Mouse (Mus musculus) liver, embryonic 14 days (tissue): ENCODE measurements around the gene Kin. TPM values are rescaled to one million over a fixed set of nuclear protein-coding genes. Genes with fewer than 3 reads are reported as not detected.

Experiments used
- polyA plus RNA-seq: library from polyadenylated mRNA; depleted of rRNA; stranded (reverse); fragments of >200 nt; gene quantifications from 2 replicates; pipeline ENCODE4 v1.2.3, GENCODE M21; 2012; rRNA removed

Kin gene
- 10.1 and 11.1 TPM in 2 replicates for polyA plus RNA-seq

DNA sequence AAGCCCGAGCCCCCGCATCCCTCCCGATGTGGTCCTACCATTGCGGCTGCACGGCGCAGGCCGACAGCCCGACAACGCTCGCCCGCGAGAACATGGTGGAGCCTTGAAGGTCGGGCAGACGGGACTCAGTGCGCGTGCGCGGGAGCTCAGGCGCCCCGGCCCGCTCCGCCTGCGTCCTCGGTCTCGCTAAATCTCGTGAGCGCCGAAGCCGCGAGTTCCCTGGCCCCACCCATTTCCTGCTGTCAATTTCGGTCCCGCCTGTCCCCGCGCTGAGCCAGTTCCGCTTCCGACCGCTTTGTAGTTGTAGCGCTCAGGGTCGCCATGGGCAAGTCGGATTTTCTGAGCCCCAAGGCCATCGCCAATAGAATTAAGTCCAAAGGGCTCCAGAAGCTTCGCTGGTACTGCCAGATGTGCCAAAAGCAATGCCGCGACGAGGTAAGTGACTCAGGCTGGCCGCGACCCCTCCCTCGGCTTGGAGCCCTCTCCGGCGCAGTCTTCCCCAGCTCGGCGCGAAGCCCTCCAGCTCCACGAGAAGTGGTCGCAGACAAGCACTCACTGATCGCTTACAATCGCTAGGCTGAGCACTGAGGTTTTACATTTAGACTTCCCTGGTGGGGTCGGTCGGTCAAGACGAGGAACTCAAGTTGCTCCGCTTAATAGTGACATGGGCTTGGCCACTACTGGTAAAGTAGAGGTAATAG lies at the start of gene Kin, which contains the start of gene Atp5c1:
Gene Kin (plus strand): TSS at position 284 of the 701 bp plus-strand sequence.
Gene Atp5c1 (minus strand): TSS at position 201 of the 701 bp plus-strand sequence.

DNA sequence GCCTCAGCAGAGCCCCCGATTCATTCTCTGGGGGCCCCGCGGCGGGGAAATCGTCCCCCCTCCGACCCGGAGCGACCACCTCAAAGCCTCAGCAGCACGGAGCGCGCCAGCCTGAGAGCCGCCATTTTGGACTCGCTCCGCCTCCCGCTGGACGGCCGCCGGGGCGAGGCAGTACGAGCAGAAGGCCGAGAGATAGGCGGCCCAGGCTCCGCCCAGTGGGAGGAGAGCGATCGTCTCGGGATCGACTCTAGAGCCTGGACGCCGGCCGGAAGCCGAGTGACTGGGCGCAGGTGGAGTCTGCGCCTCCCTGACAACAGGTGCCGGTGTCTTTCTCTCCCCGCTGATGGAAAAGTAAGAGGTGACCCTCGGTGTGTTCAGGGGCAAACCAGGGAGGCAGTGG lies 31.9 kb upstream of the Kin start, which contains the start of gene Taf3:
Gene Taf3 (minus strand): TSS at position 136 of the 400 bp plus-strand sequence.

DNA sequence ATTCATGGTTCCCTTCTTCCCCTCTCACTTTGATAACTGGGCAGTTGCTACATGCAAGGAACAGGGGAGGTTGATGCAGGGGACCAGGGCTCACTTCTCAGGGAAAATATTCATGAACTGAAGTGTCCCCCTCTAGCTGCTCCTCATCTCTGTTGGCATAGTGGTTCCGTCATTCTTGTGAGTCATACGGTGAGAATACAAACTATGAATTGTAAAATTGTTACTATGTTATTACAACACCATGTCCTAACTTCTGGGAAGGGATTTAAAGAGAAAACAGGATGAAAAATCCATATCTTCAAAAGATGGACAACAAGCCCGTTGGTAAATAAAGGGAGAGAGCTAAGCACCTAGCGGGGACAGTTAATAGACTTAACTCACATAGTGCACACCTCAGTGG lies 50.9 kb downstream of the Kin start, which contains the start of gene Itih2:
Gene Itih2 (minus strand): TSS at position 101 of the 400 bp plus-strand sequence.

Other genes starting within 250 kb of the Kin start
- 0.18 TPM in 1 of 2 replicates, not detected in the other for gene 4930412O13Rik, start 199.3 kb upstream of the Kin start, polyA plus RNA-seq
- gene 9230102O04Rik, start 191.1 kb upstream of the Kin start, polyA plus RNA-seq, result not detected in 2 replicates
- gene Gata3, start 190.6 kb upstream of the Kin start, polyA plus RNA-seq, result 0.32 and 0.35 TPM in 2 replicates
- gene Taf3, start 32.0 kb upstream of the Kin start, polyA plus RNA-seq, result 4.6 and 5.5 TPM in 2 replicates
- gene Atp5c1, start 83 bp upstream of the Kin start, polyA plus RNA-seq, result 191 and 222 TPM in 2 replicates
- 300 and 347 TPM in 2 replicates for gene Itih2, start 50.8 kb downstream of the Kin start, polyA plus RNA-seq
- gene Itih5, start 73.0 kb downstream of the Kin start, polyA plus RNA-seq, result 2.0 and 2.1 TPM in 2 replicates